Mouse (Mus musculus) E14TG2a.4 (cell line): ENCODE data around the gene Hoxc13.

Experiments used
- H3K27me3 ChIP-seq: 2 replicates; pipeline ENCODE4 v1.6.1; 2014; ENCODE audit warnings: low read length, control low read depth; ENCODE audit not compliant: insufficient read depth
- H3K36me3 ChIP-seq: 2 replicates; pipeline ENCODE4 v1.6.1; 2014; ENCODE audit warnings: low read length, control low read depth; ENCODE audit not compliant: insufficient read depth
- H3K4me1 ChIP-seq: replicated peaks from 2 replicates; pipeline ENCODE4 v1.6.1; 2014; ENCODE audit warnings: low read depth, low read length, control low read depth
- H3K4me3 ChIP-seq: replicated peaks from 2 replicates; pipeline ENCODE4 v1.5.1; 2014; ENCODE audit warnings: mild to moderate bottlenecking, low read length
- H3K9me3 ChIP-seq: 2 replicates; pipeline ENCODE4 v1.6.1; 2014; ENCODE audit warnings: low read length, control low read depth
- CTCF ChIP-seq: conservative IDR thresholded peaks from 2 replicates; pipeline ENCODE4 v1.5.1; 2014; ENCODE audit warnings: low read length
- NANOG ChIP-seq: IDR thresholded peaks from 2 replicates; pipeline ENCODE4 v1.6.1; 2014; ENCODE audit warnings: borderline replicate concordance, low read length, mixed read lengths
- POU5F1 ChIP-seq: IDR thresholded peaks from 2 replicates; pipeline ENCODE4 v1.6.1; 2014; ENCODE audit warnings: low read length, borderline replicate concordance

The Hoxc13 gene

DNA sequence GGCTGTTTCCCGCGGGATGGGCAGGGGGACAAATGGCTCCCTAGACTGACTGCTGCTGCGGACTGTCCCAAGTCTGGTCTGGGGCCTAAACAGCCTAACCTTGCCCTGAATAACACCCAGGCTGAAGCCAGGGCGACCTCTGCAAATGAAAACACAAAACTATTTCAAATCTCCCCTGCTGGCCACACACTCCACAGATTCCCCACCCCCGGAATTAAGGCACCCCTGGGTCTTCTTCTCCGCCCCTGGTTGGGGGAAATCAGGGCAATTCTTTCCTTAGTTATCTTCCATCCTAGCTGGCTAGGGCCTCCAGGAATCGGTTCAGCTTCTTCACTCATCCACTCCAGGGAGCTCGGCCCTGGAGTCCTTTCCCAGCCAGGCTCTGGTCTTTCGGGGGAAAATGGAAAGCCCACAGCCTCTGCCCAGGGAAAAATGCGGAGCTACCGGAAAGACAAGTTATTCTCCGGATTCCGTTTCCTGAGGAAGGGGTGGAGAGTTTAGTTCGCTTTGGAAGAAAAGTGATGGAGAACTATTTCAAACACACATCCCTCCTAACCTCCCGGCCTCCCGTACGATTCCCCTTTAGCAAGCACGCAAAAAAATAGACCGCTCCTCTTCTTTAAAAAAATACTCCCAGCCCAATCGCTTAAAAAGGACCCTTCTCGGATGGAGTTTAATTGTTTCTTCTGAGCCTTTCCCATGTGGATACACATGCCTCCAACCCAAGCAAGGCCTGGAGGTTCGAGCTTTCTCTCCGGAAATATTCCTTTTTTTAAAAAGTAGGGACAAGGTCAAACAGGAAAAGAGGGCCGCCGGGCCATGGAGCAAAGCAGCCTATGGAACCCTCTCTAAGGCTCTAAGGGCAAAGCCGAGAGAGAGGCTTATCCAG is 44.3 kb downstream of the Hoxc13 start:
- Histone ChIP-seq H3K4me1 (peaks cover 50% of the 10 kb centered on the region), H3K27me3 (peaks cover 94% of the 10 kb centered on the region), H3K36me3 (no peaks in the 10 kb centered on the region), H3K4me3 (no peak overlapping the region), H3K9me3 (no peaks in the 10 kb centered on the region)
- TF ChIP-seq CTCF (no peak), POU5F1 (no peak), NANOG (no peak)

- peaks cover 95% of the 10 kb centered on the region for H3K27me3 ChIP-seq
- peak overlapping the region; percentile 65 for H3K4me3 ChIP-seq
- peaks cover 46% of the 10 kb centered on the region for H3K4me1 ChIP-seq
- TF ChIP-seq POU5F1: no peak
- peak; percentile 78 for TF ChIP-seq CTCF
- TF ChIP-seq NANOG: no peak
- no peaks in the 10 kb centered on the region for H3K36me3 ChIP-seq
- H3K9me3 ChIP-seq: no peaks in the 10 kb centered on the region
Measured at GRCm38 (mm10) chr15:102965892-102966775, 45.2 kb downstream of the Hoxc13 start.

DNA sequence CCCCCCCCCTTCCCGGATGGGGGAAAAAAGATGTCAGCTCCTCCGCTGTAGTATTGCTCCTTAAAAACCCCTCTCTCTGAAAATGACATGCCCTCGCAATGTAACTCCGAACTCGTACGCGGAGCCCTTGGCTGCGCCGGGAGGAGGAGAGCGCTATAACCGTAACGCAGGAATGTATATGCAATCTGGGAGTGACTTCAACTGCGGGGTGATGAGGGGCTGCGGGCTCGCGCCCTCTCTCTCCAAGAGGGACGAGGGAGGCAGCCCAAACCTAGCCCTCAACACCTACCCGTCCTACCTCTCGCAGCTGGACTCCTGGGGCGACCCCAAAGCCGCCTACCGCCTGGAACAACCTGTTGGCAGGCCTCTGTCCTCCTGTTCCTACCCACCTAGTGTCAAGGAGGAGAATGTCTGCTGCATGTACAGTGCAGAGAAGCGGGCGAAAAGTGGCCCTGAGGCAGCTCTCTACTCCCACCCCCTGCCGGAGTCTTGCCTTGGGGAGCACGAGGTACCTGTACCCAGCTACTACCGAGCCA is 45.9 kb downstream of the Hoxc13 start, which contains the start of gene Hoxc10:
TSS of gene Hoxc10 (plus strand) at position 21 of the 536 bp plus-strand sequence.
- peaks cover 39% of the 10 kb centered on the region for H3K4me1 ChIP-seq
- H3K9me3 ChIP-seq: no peaks in the 10 kb centered on the region
- H3K36me3 ChIP-seq: no peaks in the 10 kb centered on the region
- no peak for TF ChIP-seq CTCF
- no peak for TF ChIP-seq NANOG
- TF ChIP-seq POU5F1: no peak
- peak within 1 kb of the TSS; percentile 65 for H3K4me3 ChIP-seq
- H3K27me3 ChIP-seq: peaks cover 96% of the 10 kb centered on the region

DNA sequence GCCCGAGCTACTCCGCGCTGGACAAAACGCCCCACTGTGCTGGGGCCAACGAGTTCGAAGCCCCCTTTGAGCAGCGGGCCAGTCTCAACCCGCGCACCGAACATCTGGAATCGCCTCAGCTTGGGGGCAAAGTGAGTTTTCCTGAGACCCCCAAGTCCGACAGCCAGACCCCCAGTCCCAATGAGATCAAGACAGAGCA is 46.3 kb downstream of the Hoxc13 start, which contains the start of gene Hoxc5:
TSS of gene Hoxc5 (plus strand) at position 132 of the 199 bp plus-strand sequence.
- Histone ChIP-seq H3K9me3 (no peaks in the 10 kb centered on the region), H3K36me3 (no peaks in the 10 kb centered on the region), H3K4me3 (peak within 1 kb of the TSS; percentile 65), H3K27me3 (peaks cover 97% of the 10 kb centered on the region), H3K4me1 (peaks cover 41% of the 10 kb centered on the region)
- no peak for TF ChIP-seq CTCF
- no peak for TF ChIP-seq POU5F1
- TF ChIP-seq NANOG: no peak

DNA sequence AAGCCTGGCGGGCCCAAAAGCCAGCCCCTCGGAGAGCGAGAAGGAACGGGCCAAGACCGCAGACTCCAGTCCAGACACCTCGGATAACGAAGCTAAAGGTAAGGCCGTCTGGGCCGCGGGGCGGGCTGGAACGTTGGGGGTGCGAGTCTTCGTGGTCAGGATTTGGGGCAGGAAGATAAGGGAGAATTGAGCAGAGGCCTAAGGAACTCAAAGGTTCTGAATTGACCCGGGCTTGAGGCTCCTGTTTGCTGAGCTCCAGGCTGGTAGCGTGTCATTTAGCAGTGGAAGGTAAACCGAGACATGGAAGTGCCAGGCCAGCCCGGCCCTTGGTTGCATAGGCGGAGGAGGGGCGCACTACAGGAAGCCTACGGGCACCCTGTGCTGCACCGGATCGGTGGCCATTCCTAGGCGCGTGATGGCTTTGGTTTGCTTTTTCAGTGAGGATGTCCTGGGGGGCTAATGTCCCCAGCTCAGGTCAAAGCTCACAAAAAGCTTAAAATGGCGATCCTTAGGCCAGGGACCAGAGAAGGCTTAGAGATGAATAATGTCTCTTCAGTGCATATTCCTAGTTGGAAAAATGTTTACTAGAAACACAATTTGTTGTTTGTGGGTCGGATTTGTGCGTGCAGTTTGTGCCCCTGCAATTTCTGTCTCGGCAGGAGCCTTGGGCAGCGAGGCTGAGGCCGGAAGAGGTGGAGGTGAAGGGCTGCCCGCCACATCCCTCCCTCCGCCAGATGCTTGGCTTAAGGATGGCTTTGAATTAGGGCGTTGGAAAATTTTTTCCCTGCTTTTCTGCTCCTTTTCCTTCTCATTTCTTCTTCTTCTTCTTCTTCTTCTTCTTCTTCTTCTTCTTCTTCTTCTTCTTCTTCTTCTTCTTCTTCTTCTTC is 46.9 kb downstream of the Hoxc13 start:
- peaks cover 46% of the 10 kb centered on the region for H3K4me1 ChIP-seq
- TF ChIP-seq POU5F1: no peak
- no peaks in the 10 kb centered on the region for H3K36me3 ChIP-seq
- H3K27me3 ChIP-seq: peaks cover 97% of the 10 kb centered on the region
- peak overlapping the region; percentile 65 for H3K4me3 ChIP-seq
- H3K9me3 ChIP-seq: peaks cover 5% of the 10 kb centered on the region; the same call in 1 of the 2 replicates

GRCm38 (mm10) chr15:102969296-102969695 is 48.4 kb downstream of the Hoxc13 start:
- no peak for TF ChIP-seq CTCF
- no peak for TF ChIP-seq NANOG
- no peak for TF ChIP-seq POU5F1
- peaks cover 42% of the 10 kb centered on the region for H3K4me1 ChIP-seq
- no peaks in the 10 kb centered on the region for H3K36me3 ChIP-seq
- H3K4me3 ChIP-seq: no peak overlapping the region
- H3K9me3 ChIP-seq: peaks cover 13% of the 10 kb centered on the region; the same call in 1 of the 2 replicates
- peaks cover 97% of the 10 kb centered on the region for H3K27me3 ChIP-seq

DNA sequence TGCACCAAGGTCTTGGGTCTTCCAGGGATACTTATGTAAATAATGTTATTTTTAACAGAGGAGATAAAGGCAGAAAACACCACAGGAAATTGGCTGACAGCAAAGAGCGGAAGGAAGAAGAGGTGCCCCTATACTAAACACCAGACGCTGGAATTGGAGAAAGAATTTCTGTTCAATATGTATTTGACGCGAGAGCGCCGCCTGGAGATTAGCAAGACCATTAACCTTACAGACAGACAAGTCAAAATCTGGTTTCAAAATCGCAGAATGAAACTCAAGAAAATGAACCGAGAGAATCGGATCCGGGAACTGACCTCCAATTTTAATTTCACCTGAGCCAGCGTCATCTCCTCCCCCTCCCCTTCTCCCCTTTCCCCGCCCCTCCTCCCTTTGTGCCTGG is 49.8 kb downstream of the Hoxc13 start:
- Histone ChIP-seq H3K9me3 (peaks cover 13% of the 10 kb centered on the region; the same call in 1 of the 2 replicates), H3K27me3 (peaks cover 96% of the 10 kb centered on the region), H3K4me3 (no peak overlapping the region), H3K4me1 (peaks cover 38% of the 10 kb centered on the region), H3K36me3 (no peaks in the 10 kb centered on the region)
- TF ChIP-seq CTCF (peak; percentile 13; the same call in 1 of the 2 replicates), POU5F1 (no peak)

GRCm38 (mm10) chr15:102972254-102972653 is 51.4 kb downstream of the Hoxc13 start:
- Histone ChIP-seq H3K36me3 (no peaks in the 10 kb centered on the region), H3K4me1 (peaks cover 37% of the 10 kb centered on the region), H3K4me3 (no peak overlapping the region)

More at GRCm38 (mm10) chr15:102972254-102972653, 51.4 kb downstream of the Hoxc13 start:
- TF ChIP-seq POU5F1 (no peak), NANOG (no peak), CTCF (no peak)
- Histone ChIP-seq H3K27me3 (peaks cover 97% of the 10 kb centered on the region), H3K9me3 (peaks cover 13% of the 10 kb centered on the region; the same call in 1 of the 2 replicates)
